12 mouse cellular contexts compared by ENCODE assay signal in genomic region chr8:10653282-10653681, GRCm38 (mm10).
DNase-seq lines count a peak whose midpoint lies in the region; ATAC-seq and TF ChIP-seq lines count a peak whose summit lies in the region.
"Had no signal": no experiment of that assay in that cellular context is flagged by ENCODE, and none has a peak within 500 bp of the region (broad histone marks: within the 10 kb centered on the region; RNA-seq: fewer than 3 reads in every experiment).

No protein-coding gene starts in this region.

- no peaks in the 10 kb centered on the region for H3K79me2 ChIP-seq in liver, adult 2 months (ENCODE audit: control insufficient read depth, insufficient read depth, low read length)

- DNase-seq in liver, adult 2 months (ENCODE audit: extremely low read depth, low read depth, low spot score): peak; percentile 39
- DNase-seq in liver, embryonic 11.5 days (ENCODE audit: low spot score): no peak
- DNase-seq in heart, adult 18-20 months: peak; percentile 57 to 75
- DNase-seq in heart, postnatal 36 days: peak; percentile 20 to 39
- DNase-seq in lung, postnatal 4 days: peak; percentile 25 to 34
- DNase-seq in adipocyte (ENCODE audit: low spot score): no peak
- DNase-seq in left cerebral cortex, postnatal 25 days (ENCODE audit: low spot score in 2 of 2): no peak
- no peak for DNase-seq in thymus, adult 2 months
- DNase-seq: adrenal gland, postnatal 14 days; cerebellum, adult 9-10 months; thymus, postnatal 14 days had no signal

- intact Hi-C loops in heart, postnatal 36 days (cut with DNase I): loop anchor here (5.0 to 10.0 kb wide), 2 partner anchors 162 to 354 kb away; partner anchors contain the start of gene Irs2
- intact Hi-C loops in left cerebral cortex, postnatal 25 days (cut with DNase I): no loop called here

- no peak for TF ChIP-seq POLR2A in liver, adult 2 months (IDR thresholded peaks at IDR 0.05; ENCODE audit: extremely low read depth, insufficient read depth, low read length)
- no peak for TF ChIP-seq POLR2A in thymus, adult 2 months (IDR thresholded peaks at IDR 0.05; ENCODE audit: control insufficient read depth, extremely low read depth, insufficient read depth, low read length, poor library complexity)

- 47% methylated on average over 9 of the region's 9 CpGs for WGBS in liver, adult 2 months
- 79% methylated on average over 9 of the region's 9 CpGs for WGBS in liver, embryonic 11.5 days
- WGBS in thymus, adult 2 months: 90% methylated on average over 9 of the region's 9 CpGs

- ATAC-seq in liver, embryonic 11.5 days (replicated peaks; ENCODE audit: low FRiP score): no peak

- H3K36me3 ChIP-seq in liver, adult 2 months (ENCODE audit: control insufficient read depth, insufficient read depth, low read length): no peaks in the 10 kb centered on the region
- no peaks in the 10 kb centered on the region for H3K36me3 ChIP-seq in liver, embryonic 11.5 days (ENCODE audit: control insufficient read depth, insufficient read depth, low read length)
- H3K36me3 ChIP-seq in thymus, adult 2 months (ENCODE audit: control insufficient read depth, insufficient read depth, low read length): no peaks in the 10 kb centered on the region

- no peak overlapping the region for H3K4me2 ChIP-seq in liver, embryonic 11.5 days

- no peak overlapping the region for H3K4me3 ChIP-seq in liver, adult 2 months (ENCODE audit: insufficient read depth, low read depth, low read length)
- H3K4me3 ChIP-seq in liver, embryonic 11.5 days (ENCODE audit: low read depth, low read length): no peak overlapping the region
- H3K4me3 ChIP-seq in thymus, adult 2 months (ENCODE audit: control insufficient read depth, insufficient read depth, low read length): no peak overlapping the region

- H3K27me3 ChIP-seq in liver, adult 2 months (ENCODE audit: control insufficient read depth, insufficient read depth, low read length): no peaks in the 10 kb centered on the region
- H3K27me3 ChIP-seq in liver, embryonic 11.5 days (replicated peaks; ENCODE audit: control insufficient read depth, insufficient read depth, low read length): no peaks in the 10 kb centered on the region
- H3K27me3 ChIP-seq in thymus, adult 2 months (ENCODE audit: control insufficient read depth, insufficient read depth, low read length): no peaks in the 10 kb centered on the region

- H3K27ac ChIP-seq in liver, adult 2 months (replicated peaks; ENCODE audit: insufficient read depth, low read depth, low read length): no peak overlapping the region
- no peak overlapping the region for H3K27ac ChIP-seq in liver, embryonic 11.5 days (ENCODE audit: low read depth, low read length)
- no peak overlapping the region for H3K27ac ChIP-seq in thymus, adult 2 months (ENCODE audit: control insufficient read depth, insufficient read depth, low read length)
- H3K27ac ChIP-seq: macrophage had no signal

- H3K4me1 ChIP-seq in liver, adult 2 months (ENCODE audit: control insufficient read depth, insufficient read depth, low read length): no peaks in the 10 kb centered on the region
- 0 out of 2 replicates have a peak, but pooled peaks cover 3% of the 10 kb centered on the region for H3K4me1 ChIP-seq in liver, embryonic 11.5 days (replicated peaks; ENCODE audit: control insufficient read depth, insufficient read depth, low read length)
- H3K4me1 ChIP-seq in thymus, adult 2 months (replicated peaks; ENCODE audit: control insufficient read depth, insufficient read depth, low read length): no peaks in the 10 kb centered on the region

- no peak overlapping the region for H3K9ac ChIP-seq in liver, adult 2 months (ENCODE audit: low read depth, low read length)
- no peak overlapping the region for H3K9ac ChIP-seq in liver, embryonic 11.5 days (ENCODE audit: low read depth, low read length)

- no peak for TF ChIP-seq CTCF in liver, adult 2 months (IDR thresholded peaks at IDR 0.05; ENCODE audit: low read depth, low read length)
- no peak for TF ChIP-seq CTCF in thymus, adult 2 months (IDR thresholded peaks at IDR 0.05; ENCODE audit: borderline replicate concordance, control insufficient read depth, extremely low read depth, insufficient read depth, low read length, poor library complexity)

- H3K9me3 ChIP-seq in liver, embryonic 11.5 days (ENCODE audit: control insufficient read depth, low read length): no peaks in the 10 kb centered on the region

Comparison
In these comparisons a context has a peak if more than half of its experiments do, and no peak if none do; other contexts are left out.
1. DNase-seq: peak in liver, adult 2 months (single experiment), heart, adult 18-20 months (2 of 2), heart, postnatal 36 days (2 of 2) and lung, postnatal 4 days (2 of 2); none in liver, embryonic 11.5 days (single experiment), adipocyte (single experiment), left cerebral cortex, postnatal 25 days (0 of 2) and thymus, adult 2 months (single experiment).